Mouse (Mus musculus) embryonic facial prominence, embryonic 15.5 days (tissue): ENCODE measurements around the gene Krtap3-1. TPM values are rescaled to one million over a fixed set of nuclear protein-coding genes. Genes with fewer than 3 reads are reported as not detected.
"Not testable (repeated sequence)": the region's sequence is repeated elsewhere in the genome, so short reads cannot be mapped to it uniquely, and the experiment has no call there.

Source experiments
- ATAC-seq: fragments of 200-750 bp; cut with Nextera tagmentation; 2 replicates; pipeline ENCODE4 v1.8.0; 2017; ENCODE audit warnings: low read depth, moderate TSS enrichment; ENCODE audit not compliant: insufficient number of reproducible peaks, low FRiP score, low TSS enrichment
- H3K27ac ChIP-seq: fragments of 300-500 bp; sonication (generic); replicated peaks from 2 replicates; pipeline ENCODE4 v1.5.1; 2015; ENCODE audit warnings: mild to moderate bottlenecking, inconsistent platforms
- H3K27me3 ChIP-seq: fragments of 300-500 bp; sonication (generic); 2 replicates; pipeline ENCODE4 v1.6.1; 2015; ENCODE audit warnings: inconsistent platforms
- H3K36me3 ChIP-seq: fragments of 300-500 bp; sonication (generic); 2 replicates; pipeline ENCODE4 v1.6.1; 2015; ENCODE audit warnings: mild to moderate bottlenecking, inconsistent platforms
- H3K4me1 ChIP-seq: fragments of 300-500 bp; sonication (generic); 2 replicates; pipeline ENCODE4 v1.6.1; 2015; ENCODE audit warnings: inconsistent platforms
- H3K4me2 ChIP-seq: fragments of 300-500 bp; sonication (generic); replicated peaks from 2 replicates; pipeline ENCODE4 v1.6.1; 2015; ENCODE audit warnings: mild to moderate bottlenecking, inconsistent platforms
- H3K4me3 ChIP-seq: fragments of 300-500 bp; sonication (generic); replicated peaks from 2 replicates; pipeline ENCODE4 v1.5.1; 2015; ENCODE audit warnings: mild to moderate bottlenecking, inconsistent platforms
- H3K9ac ChIP-seq: fragments of 300-500 bp; sonication (generic); 2 replicates; pipeline ENCODE4 v1.6.1; 2015; ENCODE audit warnings: inconsistent platforms
- H3K9me3 ChIP-seq: fragments of 300-500 bp; sonication (generic); replicated peaks from 2 replicates; pipeline ENCODE4 v1.6.1; 2016; ENCODE audit warnings: inconsistent platforms
- WGBS: fragments of 180-500 bp; shearing (Covaris S2); methylation state at CpG from one replicate; pipeline ENCODE4 v1.1.7; 2015; 5-methylcytosine and 5-hydroxymethylcytosine counted together
- polyA plus RNA-seq: library from polyadenylated mRNA; unstranded; fragments of >200 nt; fragmentation: Nextera tagmentation; extraction: Ambion mirVana; gene quantifications from 2 replicates; pipeline ENCODE4 v1.2.1, GENCODE M21; 2015

Krtap3-1 gene
- 5.7 and 13.1 TPM in 2 replicates for polyA plus RNA-seq

DNA sequence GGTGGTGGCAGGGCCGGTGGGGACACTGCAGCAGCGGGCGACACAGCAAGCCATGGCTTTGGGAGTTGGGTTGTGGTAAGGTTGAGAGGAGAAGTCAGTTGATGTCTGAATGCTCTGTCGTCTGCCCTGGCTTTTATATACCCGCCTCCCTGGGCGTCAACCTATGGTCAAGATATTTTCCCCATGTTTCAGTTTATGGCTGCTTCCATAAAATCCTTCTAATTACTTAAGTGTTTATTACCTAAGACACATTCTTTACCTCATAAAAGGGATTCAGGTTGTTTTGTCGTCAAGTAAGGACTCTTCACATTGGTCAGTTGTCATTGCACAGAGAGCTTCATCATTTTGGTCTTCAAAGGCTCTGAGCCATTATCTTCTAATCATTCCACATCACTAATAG, at the start of gene Krtap3-1:
Gene Krtap3-1, minus strand, starts transcription at position 101 of the 400 bp plus-strand sequence.
- WGBS: 86% methylated on average over 7 of the region's 7 CpGs
- ATAC-seq: no peak
- no peaks in the 10 kb centered on the region for H3K4me1 ChIP-seq
- no peaks in the 10 kb centered on the region for H3K36me3 ChIP-seq
- no peak within 1 kb of the TSS for H3K4me3 ChIP-seq
- H3K27ac ChIP-seq: no peak within 1 kb of the TSS
- no peak within 1 kb of the TSS for H3K4me2 ChIP-seq
- H3K9me3 ChIP-seq: no peaks in the 10 kb centered on the region
- H3K27me3 ChIP-seq: no peaks in the 10 kb centered on the region
- no peak within 1 kb of the TSS for H3K9ac ChIP-seq

DNA sequence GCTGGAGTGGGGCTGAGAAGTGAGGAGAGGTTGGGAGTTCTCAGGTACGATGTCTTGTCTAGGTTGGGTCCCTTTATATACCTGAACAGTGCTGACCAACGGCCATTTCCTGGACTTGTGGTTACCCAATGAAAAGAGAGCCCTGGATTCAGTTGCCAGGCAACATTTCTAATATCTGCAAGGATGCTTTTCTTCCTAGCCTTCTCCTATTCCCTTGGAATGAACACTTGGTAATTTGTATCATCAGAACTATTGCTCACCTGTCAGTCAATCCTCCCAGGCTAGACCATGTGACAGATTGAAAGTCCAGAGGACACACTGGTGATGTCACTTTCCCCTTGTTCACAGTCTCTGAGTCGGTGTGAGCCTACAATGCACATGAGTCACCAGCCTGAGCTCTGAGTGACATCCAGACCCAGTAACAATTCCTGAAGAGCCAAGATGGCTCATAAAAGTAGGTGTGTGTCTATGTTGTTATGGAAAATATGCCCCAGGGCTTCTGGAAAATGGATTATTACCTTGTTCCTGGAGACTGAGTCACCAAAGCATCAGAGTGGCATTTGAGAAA, 48.5 kb upstream of the Krtap3-1 start, which contains the start of gene Krtap2-4:
Gene Krtap2-4, minus strand, starts transcription at position 51 of the 568 bp plus-strand sequence.
- H3K4me2 ChIP-seq: no peak within 1 kb of the TSS
- H3K9me3 ChIP-seq: no peaks in the 10 kb centered on the region
- no peaks in the 10 kb centered on the region for H3K36me3 ChIP-seq
- H3K27me3 ChIP-seq: no peaks in the 10 kb centered on the region
- ATAC-seq: no peak
- no peak within 1 kb of the TSS for H3K4me3 ChIP-seq
- 64% methylated on average over 3 of the region's 3 CpGs for WGBS
- H3K9ac ChIP-seq: no peak within 1 kb of the TSS
- no peaks in the 10 kb centered on the region for H3K4me1 ChIP-seq
- H3K27ac ChIP-seq: no peak within 1 kb of the TSS

DNA sequence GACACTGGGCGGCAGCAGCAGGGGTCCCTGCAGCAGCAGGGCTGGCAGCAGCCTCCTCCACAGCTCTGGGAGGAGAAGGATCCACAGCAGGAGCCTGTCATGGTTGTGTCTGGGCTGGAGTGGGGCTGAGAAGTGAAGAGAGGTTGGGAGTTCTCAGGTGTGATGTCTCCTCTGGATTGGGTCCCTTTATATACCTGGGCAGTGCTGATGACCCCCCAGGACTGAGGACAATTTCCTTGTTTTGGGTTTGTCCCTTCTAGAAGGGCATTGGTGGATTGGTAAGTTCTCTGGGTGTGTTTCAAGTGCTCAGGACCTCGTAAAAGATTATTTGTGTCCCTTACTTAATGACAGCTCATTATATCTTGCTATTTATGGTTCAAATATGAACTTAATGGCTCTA, 43.7 kb upstream of the Krtap3-1 start, which contains the start of gene Gm11937:
Gene Gm11937, minus strand, starts transcription at position 101 of the 400 bp plus-strand sequence.
- not testable (repeated sequence) for H3K36me3 ChIP-seq, H3K9me3 ChIP-seq, H3K27me3 ChIP-seq, H3K4me1 ChIP-seq, H3K4me2 ChIP-seq, ATAC-seq, H3K27ac ChIP-seq, H3K4me3 ChIP-seq, H3K9ac ChIP-seq
- WGBS: 64% methylated on average over 1 of the region's 2 CpGs

DNA sequence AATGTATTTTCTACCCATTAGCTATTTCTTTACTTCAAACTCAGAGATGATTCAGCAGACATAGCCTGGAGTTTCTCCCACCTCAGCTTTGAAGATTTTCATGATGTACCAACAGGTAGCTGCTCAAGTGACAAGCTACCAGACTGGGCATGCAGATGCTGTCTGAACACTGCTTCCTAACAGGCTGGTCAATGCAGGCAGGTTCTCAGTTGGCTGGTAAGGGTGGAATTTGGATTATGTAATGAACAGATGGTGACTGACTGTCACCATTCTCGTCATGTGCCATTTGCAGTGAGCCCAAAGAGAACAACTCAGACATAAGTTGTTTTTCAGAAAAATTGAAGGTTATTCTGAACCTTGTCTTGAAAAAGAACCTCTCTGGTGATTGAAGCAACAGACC, 42.7 kb upstream of the Krtap3-1 start:
- 52% methylated on average over 1 of the region's 1 CpGs for WGBS
- H3K27ac ChIP-seq: no peak overlapping the region
- ATAC-seq: no peak
- H3K27me3 ChIP-seq: no peaks in the 10 kb centered on the region
- no peaks in the 10 kb centered on the region for H3K4me1 ChIP-seq
- H3K36me3 ChIP-seq: no peaks in the 10 kb centered on the region
- H3K9me3 ChIP-seq: no peaks in the 10 kb centered on the region
- H3K4me2 ChIP-seq: no peak overlapping the region
- H3K4me3 ChIP-seq: no peak overlapping the region
- H3K9ac ChIP-seq: no peak overlapping the region

DNA sequence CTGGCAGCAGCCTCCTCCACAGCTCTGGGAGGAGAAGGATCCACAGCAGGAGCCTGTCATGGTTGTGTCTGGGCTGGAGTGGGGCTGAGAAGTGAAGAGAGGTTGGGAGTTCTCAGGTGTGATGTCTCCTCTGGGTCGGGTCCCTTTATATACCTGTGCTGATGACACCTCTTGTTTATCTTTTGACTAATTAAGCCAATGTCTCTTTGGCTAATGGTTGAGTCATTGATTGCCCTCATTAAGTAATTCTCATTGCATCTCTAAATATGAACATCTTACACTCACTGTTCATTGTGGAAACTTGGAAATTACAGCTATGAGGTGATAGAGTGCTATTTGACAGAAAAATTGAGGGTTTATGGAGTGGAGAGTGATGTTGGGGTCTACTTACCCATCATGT, 36.8 kb upstream of the Krtap3-1 start, which contains the start of gene Gm11938:
Gene Gm11938, minus strand, starts transcription at position 101 of the 400 bp plus-strand sequence.
- not testable (repeated sequence) for H3K36me3 ChIP-seq, H3K9ac ChIP-seq, H3K4me2 ChIP-seq, H3K9me3 ChIP-seq, H3K27ac ChIP-seq, ATAC-seq, H3K4me3 ChIP-seq, H3K27me3 ChIP-seq, H3K4me1 ChIP-seq
- WGBS: 76% methylated on average over 1 of the region's 1 CpGs

DNA sequence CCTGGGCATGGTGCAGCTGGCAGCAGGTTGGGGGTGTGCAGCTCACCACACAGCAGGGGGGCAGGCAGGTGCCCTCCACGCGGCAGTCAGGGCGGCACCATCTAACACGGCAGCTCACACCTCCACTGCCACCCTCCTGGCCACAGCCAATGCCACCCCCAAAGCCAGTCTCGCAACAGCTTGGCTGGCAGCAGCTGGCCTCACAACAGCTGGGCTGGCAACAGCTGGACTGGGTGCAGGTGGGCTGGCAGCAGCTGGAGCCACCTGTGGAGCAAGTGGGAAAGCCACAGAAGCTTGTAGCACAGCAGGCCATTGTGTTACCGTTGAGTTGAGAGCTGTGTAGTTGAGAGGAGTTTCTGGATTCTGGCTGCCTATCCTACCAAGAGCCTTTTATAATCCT, 31.3 kb upstream of the Krtap3-1 start, which contains the start of gene Krtap9-3:
Gene Krtap9-3, minus strand, starts transcription at position 364 of the 400 bp plus-strand sequence.
- H3K4me1 ChIP-seq, H3K9me3 ChIP-seq, H3K36me3 ChIP-seq, H3K4me2 ChIP-seq, ATAC-seq, H3K4me3 ChIP-seq, H3K27ac ChIP-seq, H3K9ac ChIP-seq, H3K27me3 ChIP-seq: not testable (repeated sequence)
- WGBS: 77% methylated on average over 6 of the region's 6 CpGs

DNA sequence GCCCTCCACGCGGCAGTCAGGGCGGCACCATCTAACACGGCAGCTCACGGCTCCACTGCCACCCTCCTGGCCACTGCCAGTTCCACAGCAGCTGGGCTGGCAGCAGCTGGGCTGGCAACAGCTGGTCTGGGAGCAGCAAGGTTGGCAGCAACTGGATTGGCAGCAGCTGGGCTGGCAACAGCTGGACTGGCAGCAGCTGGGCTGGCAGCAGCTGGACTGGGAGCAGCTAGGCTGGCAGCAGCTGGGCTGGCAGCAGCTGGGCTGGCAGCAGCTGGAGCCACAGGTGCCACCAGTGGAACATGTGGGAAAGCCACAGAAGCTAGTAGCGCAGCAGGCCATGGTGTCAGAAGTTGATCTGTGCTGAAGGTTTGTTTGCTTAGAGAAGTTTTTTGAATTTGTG, 24.6 kb upstream of the Krtap3-1 start, which contains the start of gene Krtap1-3:
Gene Krtap1-3, minus strand, starts transcription at position 359 of the 400 bp plus-strand sequence.
- no peak within 1 kb of the TSS for H3K4me2 ChIP-seq
- H3K27me3 ChIP-seq: no peaks in the 10 kb centered on the region
- no peaks in the 10 kb centered on the region for H3K36me3 ChIP-seq
- H3K9ac ChIP-seq: no peak within 1 kb of the TSS
- no peaks in the 10 kb centered on the region for H3K4me1 ChIP-seq
- no peak within 1 kb of the TSS for H3K27ac ChIP-seq
- ATAC-seq: no peak
- H3K4me3 ChIP-seq: no peak within 1 kb of the TSS
- 72% methylated on average over 6 of the region's 6 CpGs for WGBS
- H3K9me3 ChIP-seq: no peaks in the 10 kb centered on the region

DNA sequence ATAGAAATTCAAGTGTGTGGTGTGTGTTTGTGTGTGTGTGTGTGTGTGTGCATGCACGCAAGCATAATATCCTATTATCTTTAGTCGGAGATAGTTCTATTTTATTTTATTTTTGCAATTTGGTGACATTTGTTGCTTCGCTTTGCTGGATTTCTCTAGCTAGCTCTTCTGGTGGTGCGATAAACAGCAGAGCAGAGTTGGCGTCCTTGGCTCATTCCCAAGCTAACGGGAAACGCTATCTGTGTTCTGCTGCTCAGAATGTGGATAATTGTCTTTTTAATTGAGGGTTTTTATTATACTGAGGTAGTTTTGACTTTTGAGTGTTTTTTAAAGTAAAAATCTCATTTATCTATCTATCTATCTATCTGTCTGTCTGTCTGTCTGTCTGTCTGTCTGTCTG, 18.7 kb upstream of the Krtap3-1 start:
- Histone ChIP-seq H3K9me3 (no peaks in the 10 kb centered on the region), H3K4me3 (no peak overlapping the region), H3K9ac (no peak overlapping the region), H3K4me2 (no peak overlapping the region), H3K27me3 (no peaks in the 10 kb centered on the region), H3K4me1 (no peaks in the 10 kb centered on the region), H3K27ac (no peak overlapping the region), H3K36me3 (no peaks in the 10 kb centered on the region)
- 83% methylated on average over 7 of the region's 7 CpGs for WGBS
- ATAC-seq: no peak

DNA sequence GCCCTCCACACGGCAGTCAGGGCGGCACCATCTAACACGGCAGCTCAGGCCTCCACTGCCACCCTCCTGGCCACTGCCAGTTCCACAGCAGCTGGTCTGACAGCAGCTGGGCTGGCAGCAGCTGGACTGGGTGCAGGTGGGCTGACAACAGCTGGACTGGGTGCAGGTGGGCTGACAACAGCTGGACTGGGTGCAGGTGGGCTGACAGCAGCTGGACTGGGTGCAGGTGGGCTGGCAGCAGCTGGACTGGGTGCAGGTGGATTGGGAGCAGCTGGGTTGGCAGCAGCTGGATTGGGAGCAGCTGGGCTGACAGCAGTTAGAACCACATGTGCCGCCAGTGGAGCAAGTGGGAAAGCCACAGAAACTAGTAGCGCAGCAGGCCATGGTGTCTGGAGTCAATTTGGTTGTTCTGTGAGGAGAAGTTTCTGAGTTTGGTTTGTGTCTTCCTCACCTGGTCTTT, 16.8 kb upstream of the Krtap3-1 start, which contains the start of gene Krtap1-4:
Gene Krtap1-4, minus strand, starts transcription at position 410 of the 460 bp plus-strand sequence.
- no peaks in the 10 kb centered on the region for H3K4me1 ChIP-seq
- no peaks in the 10 kb centered on the region for H3K9me3 ChIP-seq
- no peaks in the 10 kb centered on the region for H3K36me3 ChIP-seq
- H3K27me3 ChIP-seq: no peaks in the 10 kb centered on the region
- WGBS: 55% methylated on average over 5 of the region's 5 CpGs
- H3K27ac ChIP-seq: no peak within 1 kb of the TSS
- no peak for ATAC-seq
- no peak within 1 kb of the TSS for H3K9ac ChIP-seq
- H3K4me2 ChIP-seq: no peak within 1 kb of the TSS
- H3K4me3 ChIP-seq: no peak within 1 kb of the TSS

DNA sequence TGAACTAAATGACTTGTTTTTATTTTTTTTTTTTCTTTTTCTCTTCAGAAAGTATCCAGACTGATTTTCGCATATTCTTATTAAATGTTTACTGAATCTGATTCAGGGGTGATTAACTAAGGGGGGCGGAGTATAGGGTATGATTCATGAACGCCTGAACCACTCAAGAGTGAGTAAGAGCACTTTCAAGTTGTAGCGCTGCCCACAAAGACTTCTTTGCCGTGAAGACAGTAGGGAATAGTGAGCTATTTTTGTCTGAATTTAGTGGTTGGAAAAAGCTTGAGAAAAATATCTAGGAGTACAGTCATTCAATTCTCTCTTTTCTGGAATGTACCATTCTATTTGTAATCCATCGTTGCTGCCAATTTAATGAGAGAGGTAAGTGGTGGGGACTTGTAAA, 15.1 kb upstream of the Krtap3-1 start:
- no peak for ATAC-seq
- WGBS: 75% methylated on average over 6 of the region's 6 CpGs
- no peaks in the 10 kb centered on the region for H3K27me3 ChIP-seq
- no peaks in the 10 kb centered on the region for H3K4me1 ChIP-seq
- no peaks in the 10 kb centered on the region for H3K9me3 ChIP-seq
- H3K36me3 ChIP-seq: no peaks in the 10 kb centered on the region
- no peak overlapping the region for H3K4me2 ChIP-seq
- H3K9ac ChIP-seq: no peak overlapping the region
- no peak overlapping the region for H3K27ac ChIP-seq
- no peak overlapping the region for H3K4me3 ChIP-seq

DNA sequence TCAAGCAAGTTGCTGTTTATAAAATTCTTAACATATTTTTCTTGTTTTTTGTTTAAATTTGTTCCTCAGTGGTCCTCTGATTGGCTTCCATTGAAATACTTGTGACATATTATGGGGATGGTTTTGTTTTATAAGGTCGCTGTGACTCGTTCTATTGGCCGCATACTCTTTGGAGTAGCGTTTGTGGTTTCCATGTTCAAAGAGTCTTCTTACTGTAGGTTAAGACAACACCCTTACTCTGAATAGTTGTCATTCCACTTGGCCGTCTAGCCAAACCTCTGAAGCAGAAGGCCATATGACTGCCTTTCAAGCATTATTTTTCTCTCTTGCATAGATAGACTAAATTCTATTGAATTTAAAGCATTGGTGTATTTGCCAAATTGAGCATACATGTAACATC, 14.6 kb upstream of the Krtap3-1 start:
- H3K4me1 ChIP-seq: no peaks in the 10 kb centered on the region
- H3K9me3 ChIP-seq: no peaks in the 10 kb centered on the region
- no peaks in the 10 kb centered on the region for H3K27me3 ChIP-seq
- no peak for ATAC-seq
- no peak overlapping the region for H3K27ac ChIP-seq
- H3K36me3 ChIP-seq: no peaks in the 10 kb centered on the region
- no peak overlapping the region for H3K9ac ChIP-seq
- WGBS: 76% methylated on average over 5 of the region's 5 CpGs
- H3K4me3 ChIP-seq: no peak overlapping the region
- no peak overlapping the region for H3K4me2 ChIP-seq

DNA sequence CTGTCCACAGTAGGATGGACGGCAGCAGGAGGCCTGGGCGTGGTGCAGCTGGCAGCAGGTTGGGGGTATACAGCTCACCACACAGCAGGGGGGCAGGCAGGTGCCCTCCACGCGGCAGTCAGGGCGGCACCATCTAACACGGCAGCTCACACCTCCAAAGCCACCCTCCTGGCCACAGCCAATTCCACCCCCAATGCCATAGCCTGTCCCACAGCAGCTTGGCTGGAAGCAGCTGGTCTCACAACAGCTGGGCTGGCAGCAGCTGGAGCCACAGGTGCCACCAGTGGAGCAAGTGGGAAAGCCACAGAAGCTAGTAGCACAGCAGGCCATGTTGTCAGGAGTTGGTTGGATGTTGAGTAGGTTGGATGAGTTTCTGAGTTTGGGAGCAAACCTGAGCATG, 14.2 kb upstream of the Krtap3-1 start, which contains the start of gene Krtap1-5:
Gene Krtap1-5, minus strand, starts transcription at position 381 of the 400 bp plus-strand sequence.
- Histone ChIP-seq H3K9me3 (no peaks in the 10 kb centered on the region), H3K4me1 (no peaks in the 10 kb centered on the region), H3K4me3 (no peak within 1 kb of the TSS), H3K9ac (no peak within 1 kb of the TSS), H3K27me3 (no peaks in the 10 kb centered on the region), H3K27ac (no peak within 1 kb of the TSS), H3K4me2 (no peak within 1 kb of the TSS), H3K36me3 (no peaks in the 10 kb centered on the region)
- 77% methylated on average over 6 of the region's 6 CpGs for WGBS
- no peak for ATAC-seq
